Mouse (Mus musculus): Measurements from ENCODE around the gene Gm14308. TPM values are rescaled to one million over a fixed set of nuclear protein-coding genes. Genes with fewer than 3 reads are reported as not detected.

The Gm14308 gene
- total RNA-seq (2023; ENCODE audit: inconsistent age): 0.81 to 3.1 TPM (median 2.5 TPM) in 3 of 4 replicates, not detected in the other

GRCm38 (mm10) chr2:176636244-176636643, at the start of gene Gm14308:
Gene Gm14308 (minus strand): TSS chr2:176636344.

GRCm38 (mm10) chr2:176670222-176670621, 34.1 kb upstream of the Gm14308 start, which contains the start of gene Zfp973:
Gene Zfp973 (plus strand): TSS chr2:176670522.

Other genes starting within 250 kb of the Gm14308 start
- gene Gm14435, start 212.8 kb downstream of the Gm14308 start, total RNA-seq (2023; ENCODE audit: inconsistent age): 1.4 to 4.3 TPM (median 3.0 TPM) in 4 replicates
- 0.38 to 2.5 TPM (median 1.3 TPM) in 3 of 4 replicates, not detected in the other for gene Gm14434, start 149.6 kb downstream of the Gm14308 start, total RNA-seq (2023; ENCODE audit: inconsistent age)
- gene Zfp967, start 115.3 kb downstream of the Gm14308 start, total RNA-seq (2023; ENCODE audit: inconsistent age): not detected in 4 replicates
- gene Zfp973, start 34.2 kb upstream of the Gm14308 start, total RNA-seq (2023; ENCODE audit: inconsistent age): 2.7 to 4.5 TPM (median 4.3 TPM) in 4 replicates
- 0.51 to 3.1 TPM (median 1.7 TPM) in 4 replicates for gene Gm14305, start 72.0 kb upstream of the Gm14308 start, total RNA-seq (2023; ENCODE audit: inconsistent age)
- gene Gm14295, start 162.3 kb upstream of the Gm14308 start, total RNA-seq (2023; ENCODE audit: inconsistent age): 0.60 to 2.0 TPM (median 1.2 TPM) in 4 replicates
- not detected in 4 replicates for gene Gm14408, start 194.8 kb upstream of the Gm14308 start, total RNA-seq (2023; ENCODE audit: inconsistent age)

Measured in B cell, adult (primary cell).